Mouse (Mus musculus): ENCODE results near the gene Pced1b.

Pced1b gene

DNA sequence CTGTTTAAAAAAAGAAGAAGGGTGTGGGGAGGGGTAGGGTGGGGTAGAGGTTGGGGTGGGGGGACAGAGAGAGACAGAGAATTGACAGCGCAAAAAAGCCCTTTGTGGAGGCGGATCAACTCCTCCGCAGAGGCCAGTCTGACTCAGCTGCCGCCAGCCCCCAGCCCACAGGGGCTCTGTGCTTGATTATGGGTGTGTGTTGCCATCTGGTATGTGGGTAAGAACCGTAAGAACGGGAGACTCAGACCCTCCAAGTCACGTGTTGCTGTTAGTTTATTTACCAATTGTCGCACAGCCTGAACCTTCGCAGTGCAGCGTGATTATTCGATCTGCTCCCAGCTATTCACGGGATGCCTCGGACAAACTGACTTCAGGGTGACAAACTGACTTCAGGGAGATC lies 41.8 kb downstream of the Pced1b start:
- DNase-seq: no peak

- no peak for DNase-seq
Observed at GRCm38 (mm10) chr15:97289176-97289575, 42.3 kb downstream of the Pced1b start.

DNA sequence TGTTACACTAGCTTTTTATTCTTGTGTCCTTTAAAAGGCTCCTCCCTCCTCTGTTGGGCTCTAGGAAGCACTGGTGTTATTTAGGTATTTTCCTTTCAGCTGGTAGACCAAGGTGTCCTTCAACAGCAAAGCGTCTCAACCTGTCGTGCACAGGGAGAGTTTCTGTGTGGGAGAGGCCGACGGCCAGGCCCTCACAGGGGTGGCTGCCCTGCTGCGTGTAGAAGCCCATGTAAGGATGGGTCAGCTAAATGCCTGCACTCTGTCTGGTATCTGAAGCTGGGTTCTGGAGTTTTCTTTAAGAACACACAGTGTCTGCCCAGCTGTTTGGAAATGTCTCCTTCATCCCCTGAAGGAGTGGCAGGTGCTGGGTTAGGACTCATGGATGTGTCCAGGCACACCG lies 43.4 kb downstream of the Pced1b start:
- DNase-seq: no peak

DNA sequence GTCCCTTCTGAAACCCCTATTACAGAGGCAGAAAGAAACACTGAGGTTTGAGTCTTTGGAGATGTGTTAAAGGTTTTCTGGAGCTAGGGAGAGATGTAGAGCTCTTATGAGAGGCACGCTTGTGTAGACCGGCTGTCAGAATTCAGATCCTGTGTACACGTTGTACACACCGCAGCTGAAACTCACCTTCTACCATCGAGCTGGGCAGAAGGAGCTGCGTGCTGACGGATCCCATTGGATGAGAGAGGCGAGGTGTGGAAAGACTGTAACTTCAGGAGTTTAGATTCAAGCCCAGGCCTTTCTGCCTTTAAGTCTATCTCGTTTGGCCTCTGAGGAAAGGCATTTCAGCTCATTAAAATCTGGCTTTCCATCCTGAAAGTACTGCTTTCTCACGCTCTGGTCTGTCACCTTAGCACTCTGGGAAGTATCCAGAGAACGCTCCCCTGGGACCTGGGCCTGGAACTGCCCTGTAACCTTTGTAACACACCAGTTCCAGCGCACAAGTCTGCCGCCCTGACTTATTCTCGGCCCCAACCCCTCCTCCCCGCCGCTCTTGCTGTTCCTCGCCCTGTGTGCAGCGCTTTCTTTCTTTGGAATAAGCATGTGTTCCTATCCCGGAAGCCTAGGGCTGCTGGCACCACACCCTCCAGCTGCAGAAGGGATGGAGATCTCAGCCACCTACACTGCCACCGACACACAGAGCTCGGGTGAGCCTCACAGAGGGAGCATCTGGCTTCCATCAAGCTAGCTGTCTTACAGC lies 44.6 kb downstream of the Pced1b start:
- DNase-seq: no peak

DNA sequence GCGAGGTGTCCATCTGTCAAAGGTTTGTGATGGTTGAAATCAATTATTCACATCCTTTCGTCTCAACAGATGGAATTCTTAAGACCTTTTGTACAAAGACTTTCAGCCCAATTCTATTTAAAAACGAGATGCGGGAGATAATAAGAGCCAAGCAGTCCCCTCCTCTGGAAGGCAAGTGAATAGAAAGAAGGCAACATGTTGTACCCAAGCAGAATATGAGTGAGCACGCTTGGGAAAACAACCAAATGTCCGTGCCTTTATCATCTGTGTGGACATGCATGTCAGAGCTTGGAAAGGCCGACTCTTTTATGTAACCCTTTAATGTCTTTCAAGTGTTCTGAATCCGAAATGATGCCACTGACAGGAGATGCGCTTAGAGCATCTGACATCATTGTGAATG lies 61.0 kb downstream of the Pced1b start:
- no peak for DNase-seq

- no peak for DNase-seq
Observed at GRCm38 (mm10) chr15:97309533-97309932, 62.6 kb downstream of the Pced1b start.

DNA sequence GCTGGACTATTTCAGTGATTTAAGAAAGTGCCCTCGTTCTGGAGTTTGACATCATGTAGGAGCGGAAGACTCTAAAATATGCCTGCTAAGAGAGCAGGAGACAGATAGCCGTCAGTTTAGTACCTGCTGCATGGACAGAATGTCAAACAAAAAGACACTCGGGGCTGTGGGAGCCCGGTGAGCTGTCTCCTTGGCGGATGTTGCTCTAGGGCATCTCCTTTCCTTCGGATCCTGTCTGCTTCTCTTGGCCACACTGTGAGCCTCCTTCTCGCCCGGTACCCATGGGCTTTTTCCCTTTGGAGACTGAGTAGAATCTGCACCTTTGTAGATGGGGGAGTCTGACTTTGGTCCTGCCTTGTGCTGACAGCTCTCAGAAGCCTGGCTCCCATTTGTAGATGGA lies 63.3 kb downstream of the Pced1b start:
- no peak for DNase-seq

DNA sequence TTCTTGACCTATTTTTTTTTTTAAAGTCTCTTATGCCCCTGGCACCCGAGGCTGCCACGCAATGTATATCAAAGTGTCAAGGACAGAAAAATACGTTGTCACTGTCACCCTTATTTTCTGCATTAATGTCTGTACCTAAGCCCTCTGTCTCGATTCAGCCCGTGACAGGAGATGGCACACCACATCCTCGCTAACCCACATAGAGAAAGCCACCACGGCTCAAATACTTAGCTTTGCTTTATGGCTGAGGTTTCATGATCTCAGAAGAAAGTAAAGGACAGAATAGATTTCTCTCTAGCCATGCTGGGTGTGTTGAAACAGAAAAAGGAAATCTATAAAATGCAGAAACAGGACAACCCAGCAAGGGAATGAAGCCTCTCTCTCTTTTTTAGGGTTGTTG lies 64.3 kb downstream of the Pced1b start:
- no peak for DNase-seq

DNA sequence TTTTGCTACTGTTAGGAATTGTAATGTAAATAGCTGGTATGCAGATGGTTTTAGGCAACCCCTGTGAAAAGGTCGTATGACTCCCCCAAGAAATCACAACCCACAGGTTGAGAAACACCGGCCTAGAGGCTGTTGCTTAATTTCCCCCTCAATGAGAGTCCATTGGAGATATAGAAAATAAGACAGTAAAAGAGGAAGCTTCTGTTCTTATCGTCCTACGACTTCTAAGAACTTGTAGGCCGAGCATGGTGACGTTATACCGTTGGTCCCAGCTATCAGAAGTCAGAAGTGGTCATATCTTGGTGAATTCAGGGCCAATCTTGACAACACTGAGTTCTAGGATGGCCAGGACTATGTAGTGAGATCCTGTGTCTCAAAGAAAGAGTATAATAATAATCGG lies 65.0 kb downstream of the Pced1b start:
- DNase-seq: no peak

DNA sequence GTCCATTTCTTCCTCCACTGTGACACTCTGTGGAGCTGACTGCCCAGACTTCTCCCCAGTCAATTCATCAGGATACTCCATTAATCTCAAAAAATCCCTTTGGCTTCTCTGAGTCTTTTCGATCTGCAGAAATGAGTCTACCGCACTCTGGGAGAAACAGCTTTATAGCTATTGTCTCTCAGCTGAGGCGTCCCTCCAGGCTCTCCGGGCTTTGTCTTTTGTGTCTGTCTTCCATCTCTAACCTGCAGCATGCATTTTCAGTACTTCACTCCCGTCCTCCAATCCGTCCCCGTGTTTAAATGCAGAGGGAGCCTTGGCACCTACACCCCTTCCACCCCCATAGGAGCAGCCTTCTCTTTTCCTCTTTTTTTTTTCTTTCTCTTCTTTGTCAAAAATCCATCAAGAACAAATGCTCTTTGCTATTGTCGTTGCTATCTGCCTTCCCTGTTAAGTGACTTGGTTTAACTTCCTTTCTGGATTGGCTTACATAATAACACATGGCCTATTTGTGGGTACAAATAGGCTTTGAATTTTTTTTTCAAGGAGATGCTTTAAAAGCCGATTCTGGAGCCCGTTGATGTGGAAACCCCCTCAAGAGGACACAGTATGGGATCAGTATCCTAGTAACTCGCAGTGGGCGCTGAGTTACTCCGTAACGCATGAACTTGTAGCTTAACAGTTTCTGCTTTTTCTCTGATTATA lies 68.0 kb downstream of the Pced1b start:
- DNase-seq: no peak

- DNase-seq: no peak
Observed at GRCm38 (mm10) chr15:97315422-97315757, 68.5 kb downstream of the Pced1b start.

- no peak for DNase-seq
Observed at GRCm38 (mm10) chr15:97318365-97319001, 71.6 kb downstream of the Pced1b start.

GRCm38 (mm10) chr15:97322821-97323220 lies 75.9 kb downstream of the Pced1b start:
- DNase-seq: no peak

- no peak for DNase-seq
Observed at GRCm38 (mm10) chr15:97323466-97323865, 76.6 kb downstream of the Pced1b start.

GRCm38 (mm10) chr15:97324311-97324710 lies 77.4 kb downstream of the Pced1b start:
- no peak for DNase-seq

DNA sequence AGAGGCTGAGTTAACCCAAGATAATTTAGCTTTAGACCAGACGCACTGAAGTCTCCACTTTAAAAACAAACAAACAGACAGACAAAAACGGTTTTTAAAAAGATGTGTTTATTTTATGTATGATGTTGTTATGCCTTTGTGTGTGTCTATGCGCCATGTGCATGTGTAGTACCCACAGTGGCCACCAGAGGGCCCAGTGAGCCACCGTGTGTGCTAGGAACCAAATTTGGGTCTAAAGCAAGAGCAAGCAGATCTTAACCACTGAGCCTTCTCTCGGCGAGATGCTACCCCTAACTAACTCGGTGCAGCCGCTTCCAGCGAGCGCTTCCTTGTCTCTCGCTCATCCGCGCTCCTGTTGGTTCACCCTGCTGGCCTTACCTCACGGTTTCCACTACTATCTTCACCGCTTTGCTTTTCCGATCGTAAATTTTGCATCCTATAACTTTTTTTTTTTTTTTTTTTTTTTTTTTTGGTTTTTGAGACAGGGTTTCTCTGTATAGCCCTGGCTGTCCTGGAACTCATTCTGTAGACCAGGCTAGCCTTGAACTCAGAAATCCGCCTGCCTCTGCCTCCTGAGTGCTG lies 80.7 kb downstream of the Pced1b start:
- DNase-seq: no peak

GRCm38 (mm10) chr15:97332582-97332981 lies 85.7 kb downstream of the Pced1b start:
- no peak for DNase-seq

GRCm38 (mm10) chr15:97337636-97338352 lies 90.9 kb downstream of the Pced1b start:
- no peak for DNase-seq

GRCm38 (mm10) chr15:97338377-97339060 lies 91.6 kb downstream of the Pced1b start:
- no peak for DNase-seq

GRCm38 (mm10) chr15:97342336-97342735 lies 95.4 kb downstream of the Pced1b start:
- DNase-seq: no peak

GRCm38 (mm10) chr15:97342945-97343344 lies 96.0 kb downstream of the Pced1b start:
- no peak for DNase-seq

GRCm38 (mm10) chr15:97343921-97344320 lies 97.0 kb downstream of the Pced1b start:
- no peak for DNase-seq

All from cerebellum, postnatal 36 days (tissue).